Mouse (Mus musculus) embryonic fibroblast, embryonic 13.5 days (primary cell): ENCODE data around the gene F11.

Experiments used
- CTCF ChIP-seq: IDR thresholded peaks from 2 replicates; pipeline ENCODE4 v1.5.1; 2011; ENCODE audit warnings: mild to moderate bottlenecking, control low read depth, low read length, moderate library complexity, borderline replicate concordance; ENCODE audit not compliant: insufficient read depth
- POLR2A ChIP-seq: IDR thresholded peaks from 2 replicates; pipeline ENCODE4 v1.6.1; 2011; ENCODE audit warnings: low read depth, mild to moderate bottlenecking, control low read depth, low read length, moderate library complexity

DNA sequence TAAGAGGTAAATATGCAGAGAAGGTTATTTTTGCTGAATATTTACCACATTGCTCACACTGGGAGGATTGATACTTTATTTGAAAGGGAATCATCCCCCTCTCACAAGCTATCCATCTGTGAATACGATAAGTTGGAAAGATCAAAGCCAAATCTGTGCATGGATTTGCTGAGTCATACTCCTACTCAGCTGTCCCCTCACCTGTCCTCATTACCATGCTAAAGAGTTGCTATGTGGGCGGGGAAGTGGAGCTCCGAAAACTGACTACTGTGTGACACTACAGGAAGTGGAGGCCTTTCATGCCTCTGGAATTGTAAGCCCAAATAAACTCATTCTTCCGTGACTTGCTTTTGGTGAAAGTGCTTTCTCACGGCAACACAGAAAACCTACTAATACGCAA, 26.6 kb downstream of the F11 start:
- TF ChIP-seq POLR2A (no peak), CTCF (no peak)
